Mouse (Mus musculus) adrenal gland, postnatal 25 days (tissue): ENCODE results near the gene Cela2a. TPM values are rescaled to one million over a fixed set of nuclear protein-coding genes. Genes with fewer than 3 reads are reported as not detected.

ENCODE experiments used
- DNase-seq: peaks from one replicate; pipeline ENCODE4 v3.0.0; 2021; ENCODE audit warnings: mixed read lengths
- total RNA-seq: library from RNA; stranded (reverse); gene quantifications from 2 replicates; pipeline ENCODE4 v1.2.3, GENCODE M21; 2021

Cela2a gene
- total RNA-seq, 1 experiment from 2014 or later = 0.52 TPM

- DNase-seq = no peak
These were observed 59.1 kb downstream of the Cela2a start for GRCm38 (mm10) chr4:141766668-141767352.

- DNase-seq = no peak
These were observed 59.7 kb downstream of the Cela2a start for GRCm38 (mm10) chr4:141766316-141766667.

GRCm38 (mm10) chr4:141765008-141765407 lies 61.0 kb downstream of the Cela2a start:
- no peak for DNase-seq

Other genes with a start within 250 kb of the Cela2a start
- 9.5 and 12.7 TPM in 2 replicates for gene Fblim1, start 220.1 kb downstream of the Cela2a start, total RNA-seq
- 0.64 and 2.0 TPM in 2 replicates for gene Tmem82, start 207.5 kb downstream of the Cela2a start, total RNA-seq
- gene Slc25a34, start 202.3 kb downstream of the Cela2a start, total RNA-seq = 2.7 TPM in 2 replicates
- 54.7 and 61.0 TPM in 2 replicates for gene Plekhm2, start 161.3 kb downstream of the Cela2a start, total RNA-seq
- gene Rsc1a1, start 140.6 kb downstream of the Cela2a start, total RNA-seq = 18.5 TPM in 1 of 2 replicates, not detected in the other
- gene Ddi2, start 102.7 kb downstream of the Cela2a start, total RNA-seq = 62.1 and 70.8 TPM in 2 replicates
- gene Agmat, start 79.5 kb downstream of the Cela2a start, total RNA-seq = 45.1 and 50.4 TPM in 2 replicates
- gene Dnajc16, start 35.2 kb downstream of the Cela2a start, total RNA-seq = 25.3 and 32.2 TPM in 2 replicates
- 21.3 and 32.3 TPM in 2 replicates for gene Casp9, start 32.5 kb downstream of the Cela2a start, total RNA-seq
- gene Ctrc, start 20.2 kb upstream of the Cela2a start, total RNA-seq = not detected in 2 replicates
- 20.9 and 30.8 TPM in 2 replicates for gene Efhd2, start 48.8 kb upstream of the Cela2a start, total RNA-seq
- 0.91 TPM in 1 of 2 replicates, not detected in the other for gene Fhad1, start 188.9 kb upstream of the Cela2a start, total RNA-seq